Mouse (Mus musculus) liver, embryonic 14.5 days (tissue): ENCODE measurements at regions not wholly inside any gene's neighbourhood (a gene's known extent, or its start where the extent isn't known, plus 50 kb on each side); places are given as distances from the start of the nearest gene placed in this dataset.

Source experiments
- ATAC-seq: fragments of 200-750 bp; cut with Nextera tagmentation; 2 replicates; pipeline ENCODE4 v1.8.0; 2017; ENCODE audit warnings: moderate number of reproducible peaks, mild to moderate bottlenecking, moderate library complexity; ENCODE audit not compliant: insufficient read depth
- DNase-seq, 3 experiments: peaks; one replicate each; pipeline ENCODE4 v3.0.0-alpha.2; 2012 to 2013; ENCODE audit warnings: low read depth in 3 of 3, low spot score in 3 of 3
- H3K27ac ChIP-seq: fragments of 300-500 bp; sonication (generic); 2 replicates; pipeline ENCODE4 v1.5.1; 2014; ENCODE audit warnings: moderate library complexity, mild to moderate bottlenecking, control low read depth, inconsistent platforms
- H3K27me3 ChIP-seq: fragments of 300-500 bp; sonication (generic); 2 replicates; pipeline ENCODE4 v1.6.1; 2014; ENCODE audit warnings: mild to moderate bottlenecking, low read length, moderate library complexity; ENCODE audit not compliant: control insufficient read depth, insufficient read depth
- H3K36me3 ChIP-seq: fragments of 300-500 bp; sonication (generic); replicated peaks from 2 replicates; pipeline ENCODE4 v1.6.1; 2014; ENCODE audit warnings: low read depth; ENCODE audit not compliant: control insufficient read depth, insufficient read depth
- H3K4me1 ChIP-seq, 2 experiments: fragments of 200-500 bp in 1 of 2; fragments of 300-500 bp in 1 of 2; sonication (generic) in 1 of 2; replicated peaks; 2 replicates each; pipeline ENCODE4 v1.6.1; 2012 to 2014; ENCODE audit warnings: antibody characterized with exemption in 1 of 2, inconsistent platforms in 1 of 2, low read length in 1 of 2; ENCODE audit not compliant: control insufficient read depth in 2 of 2, insufficient read depth in 2 of 2
- H3K4me2 ChIP-seq: fragments of 300-500 bp; sonication (generic); 2 replicates; pipeline ENCODE4 v1.6.1; 2014; ENCODE audit warnings: low read depth, mild to moderate bottlenecking, control low read depth, moderate library complexity
- H3K4me3 ChIP-seq, 2 experiments: fragments of 200-500 bp in 1 of 2; fragments of 300-500 bp in 1 of 2; sonication (generic) in 1 of 2; 2 replicates each; pipeline ENCODE4 v1.5.1; 2012 to 2014; ENCODE audit warnings: low read depth in 2 of 2, low read length in 2 of 2, mild to moderate bottlenecking in 2 of 2, control low read depth in 1 of 2, inconsistent platforms in 1 of 2, moderate library complexity in 1 of 2; ENCODE audit not compliant: insufficient read depth in 1 of 2
- H3K9ac ChIP-seq: fragments of 300-500 bp; sonication (generic); replicated peaks from 2 replicates; pipeline ENCODE4 v1.6.1; 2014; ENCODE audit warnings: mild to moderate bottlenecking, control low read depth, moderate library complexity
- H3K9me3 ChIP-seq: fragments of 300-500 bp; sonication (generic); 2 replicates; pipeline ENCODE4 v1.6.1; 2016; ENCODE audit warnings: low read length, mixed read lengths; ENCODE audit not compliant: control insufficient read depth
- CTCF ChIP-seq: IDR thresholded peaks from 2 replicates; pipeline ENCODE4 v1.5.1; 2016; ENCODE audit warnings: antibody characterized with exemption, low read depth, control low read depth
- EP300 ChIP-seq: IDR thresholded peaks from 2 replicates; pipeline ENCODE4 v1.6.1; 2016; ENCODE audit warnings: antibody characterized with exemption, low read depth
- WGBS: fragments of 180-500 bp; shearing (Covaris S2); extraction: QIAGEN DNeasy Blood & Tissue Kit; methylation state at CpG from one replicate; pipeline ENCODE4 v1.1.7; 2014; ENCODE audit not compliant: insufficient replicate concordance; 5-methylcytosine and 5-hydroxymethylcytosine counted together

- Histone ChIP-seq H3K4me1 (no peaks in the 10 kb centered on the region), H3K36me3 (no peaks in the 10 kb centered on the region), H3K27me3 (no peaks in the 10 kb centered on the region), H3K9me3 (no peaks in the 10 kb centered on the region), H3K9ac (no peak overlapping the region), H3K27ac (no peak overlapping the region), H3K4me3 (no peak overlapping the region), H3K4me2 (no peak overlapping the region)
- ATAC-seq (no peak), DNase-seq (no peak)
- TF ChIP-seq EP300 (no peak), CTCF (no peak)
- 64% methylated on average over 6 of the region's 6 CpGs for WGBS
These were observed 532.9 kb downstream of the Tshz3 start for GRCm38 (mm10) chr7:37230641-37231347.

GRCm38 (mm10) chr7:37240832-37241231 is 532.6 kb downstream of the Zfp536 start:
- no peaks in the 10 kb centered on the region for H3K27me3 ChIP-seq
- no peak overlapping the region for H3K4me2 ChIP-seq
- H3K4me1 ChIP-seq = no peaks in the 10 kb centered on the region
- 57% methylated on average over 6 of the region's 6 CpGs for WGBS
- no peak for DNase-seq
- ATAC-seq = no peak
- no peaks in the 10 kb centered on the region for H3K9me3 ChIP-seq
- no peak overlapping the region for H3K9ac ChIP-seq
- no peak overlapping the region for H3K27ac ChIP-seq
- H3K4me3 ChIP-seq = no peak overlapping the region
- TF ChIP-seq CTCF = 0 out of 2 replicates have a peak, but pooled peaks have one; percentile 19
- TF ChIP-seq EP300 = no peak
- no peaks in the 10 kb centered on the region for H3K36me3 ChIP-seq

GRCm38 (mm10) chr7:37241781-37242180 is 531.7 kb downstream of the Zfp536 start:
- no peaks in the 10 kb centered on the region for H3K4me1 ChIP-seq
- no peak overlapping the region for H3K27ac ChIP-seq
- DNase-seq (no peak), ATAC-seq (no peak)
- no peak overlapping the region for H3K9ac ChIP-seq
- no peaks in the 10 kb centered on the region for H3K9me3 ChIP-seq
- H3K27me3 ChIP-seq = no peaks in the 10 kb centered on the region
- H3K4me2 ChIP-seq = no peak overlapping the region
- TF ChIP-seq EP300 = no peak
- no peak for TF ChIP-seq CTCF
- no peak overlapping the region for H3K4me3 ChIP-seq
- 50% methylated on average over 7 of the region's 7 CpGs for WGBS
- H3K36me3 ChIP-seq = no peaks in the 10 kb centered on the region

- H3K9me3 ChIP-seq = no peaks in the 10 kb centered on the region
- no peak for ATAC-seq
- no peak overlapping the region for H3K4me3 ChIP-seq
- WGBS = 79% methylated on average over 8 of the region's 8 CpGs
- H3K27ac ChIP-seq = no peak overlapping the region
- no peak for DNase-seq
- H3K4me1 ChIP-seq = no peaks in the 10 kb centered on the region
- H3K4me2 ChIP-seq = no peak overlapping the region
- no peak for TF ChIP-seq EP300
- no peak for TF ChIP-seq CTCF
- H3K36me3 ChIP-seq = no peaks in the 10 kb centered on the region
- H3K27me3 ChIP-seq = no peaks in the 10 kb centered on the region
- no peak overlapping the region for H3K9ac ChIP-seq
These were observed 531.0 kb downstream of the Zfp536 start for GRCm38 (mm10) chr7:37242476-37242875.

- no peak overlapping the region for H3K27ac ChIP-seq
- TF ChIP-seq CTCF (no peak), EP300 (no peak)
- H3K27me3 ChIP-seq = no peaks in the 10 kb centered on the region
- 57% methylated on average over 4 of the region's 4 CpGs for WGBS
- ATAC-seq (no peak), DNase-seq (no peak)
- H3K4me1 ChIP-seq = no peaks in the 10 kb centered on the region
- H3K9ac ChIP-seq = no peak overlapping the region
- no peaks in the 10 kb centered on the region for H3K36me3 ChIP-seq
- no peaks in the 10 kb centered on the region for H3K9me3 ChIP-seq
- no peak overlapping the region for H3K4me3 ChIP-seq
- H3K4me2 ChIP-seq = no peak overlapping the region
These were observed 527.3 kb downstream of the Zfp536 start for GRCm38 (mm10) chr7:37246156-37246555.
